Mouse (Mus musculus): ENCODE data around the gene Dcaf1. TPM values are rescaled to one million over a fixed set of nuclear protein-coding genes. Genes with fewer than 3 reads are reported as not detected.

The Dcaf1 gene
- total and polyA plus RNA-seq, 3 experiments: 40.9 to 43.9 (median 42.9) TPM

DNA sequence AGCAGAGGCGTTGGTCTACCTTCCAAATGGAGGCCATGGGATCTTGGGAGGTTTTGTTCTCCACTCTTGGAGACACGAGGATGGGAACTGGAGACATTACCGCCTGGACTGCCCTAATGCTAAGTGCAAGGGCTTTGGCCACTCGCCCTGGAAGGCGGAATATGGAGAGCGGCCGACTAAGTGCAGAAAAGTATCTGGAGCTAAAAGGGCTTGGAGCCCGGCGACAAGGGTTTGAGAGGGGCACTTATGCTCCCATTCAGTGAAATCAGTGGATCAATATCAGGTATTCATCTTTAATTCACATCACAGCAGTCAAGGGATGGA lies 70.8 kb downstream of the Dcaf1 start:
- no peaks in the 10 kb centered on the region for H3K9me3 ChIP-seq (replicated peaks; ENCODE audit: low read length)
- H3K36me3 ChIP-seq (replicated peaks in 1 of 2; ENCODE audit: control insufficient read depth in 1 of 2, insufficient read depth in 1 of 2, low read length in 1 of 2): peaks cover 25 to 30% of the 10 kb centered on the region in 2 experiments
- dilution Hi-C loops (cut with MboI; ENCODE audit: extremely low pct_ligation_motif_present, extremely low pct_unique_long_range_greater_than_20kb, low sequenced_read_pairs): no loop called here
- no peak for DNase-seq (ENCODE audit: extremely low read depth)
- H3K79me2 ChIP-seq (replicated peaks; ENCODE audit: control insufficient read depth, extremely low read depth, insufficient read depth, poor library complexity, severe bottlenecking): peaks cover 26% of the 10 kb centered on the region
- in situ Hi-C loops (cut with MboI; ENCODE audit: low pct_ligation_motif_present, low pct_unique_long_range_greater_than_20kb, low sequenced_read_pairs): loop anchor here (5.0 kb wide), 1 partner anchor 220 kb away; no protein-coding TSS in a partner anchor
- H3K27me3 ChIP-seq (replicated peaks): peaks cover 15% of the 10 kb centered on the region
- TF ChIP-seq ELF1 (IDR thresholded peaks at IDR 0.05; ENCODE audit: low read depth, low read length): no peak
- TF ChIP-seq MYC (IDR thresholded peaks at IDR 0.05; ENCODE audit: low read depth, low read length): no peak
- peak; percentile 7; the same call in 1 of the 2 replicates for TF ChIP-seq MXI1 (IDR thresholded peaks at IDR 0.05; ENCODE audit: low read depth, low read length)
- 0 out of 2 replicates have a peak, but pooled peaks have one; percentile 53 for TF ChIP-seq ZMIZ1 (IDR thresholded peaks at IDR 0.05; ENCODE audit: low read depth, low read length)
- H3K27ac ChIP-seq (ENCODE audit: insufficient read depth, low read depth): peak overlapping the region; percentile 66
- H3K4me3 ChIP-seq (replicated peaks in 1 of 3; ENCODE audit: low read depth in 2 of 3, low read length in 2 of 3, poor library complexity in 1 of 3): peak overlapping the region; percentile 72 to 97 (median 92)
- peaks cover 9 to 39% of the 10 kb centered on the region in 2 experiments for H3K4me1 ChIP-seq (ENCODE audit: control insufficient read depth in 1 of 2, insufficient read depth in 2 of 2)
- H3K9ac ChIP-seq (ENCODE audit: insufficient read depth, low read depth): peak overlapping the region; percentile 87
- peak overlapping the region; percentile 22; the same call in 1 of the 2 replicates for H3K4me2 ChIP-seq (ENCODE audit: insufficient read depth, low read depth, poor library complexity, severe bottlenecking)

DNA sequence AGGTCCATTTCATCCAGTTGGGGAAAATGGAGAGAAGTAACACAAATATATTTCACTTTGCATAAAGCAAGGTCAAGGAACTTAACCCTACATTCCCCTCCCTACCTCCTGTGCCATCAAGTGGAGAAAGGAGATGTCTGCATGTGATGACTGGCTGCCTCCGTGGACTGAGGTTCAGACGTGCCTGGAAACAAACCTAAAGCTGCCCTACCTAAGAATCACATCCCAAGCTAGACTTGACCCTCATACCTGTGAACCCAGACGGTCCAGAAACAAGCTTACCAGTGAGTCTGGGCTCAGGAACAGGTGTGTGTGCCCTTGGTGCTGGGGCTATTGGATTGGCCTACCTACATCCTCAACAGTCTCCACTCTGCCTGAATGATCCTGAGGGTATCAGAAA lies 71.7 kb downstream of the Dcaf1 start:
- TF ChIP-seq MXI1 (IDR thresholded peaks at IDR 0.05; ENCODE audit: low read depth, low read length) (no peak), EP300 (IDR thresholded peaks at IDR 0.05; ENCODE audit: low read length) (no peak), SIN3A (IDR thresholded peaks at IDR 0.05; ENCODE audit: low read length) (0 out of 2 replicates have a peak, but pooled peaks have one; percentile 42), ZKSCAN1 (IDR thresholded peaks at IDR 0.05; ENCODE audit: borderline replicate concordance, low read depth, low read length) (no peak), CTCF (conservative IDR thresholded peaks at IDR 0.05 in 1 of 2, IDR thresholded peaks at IDR 0.05 in 1 of 2; ENCODE audit: low read depth in 2 of 2, low read length in 2 of 2) (peak in 1 of 2 experiments; percentile 15; a peak in 1 of 4 replicates), SMC3 (IDR thresholded peaks at IDR 0.05; ENCODE audit: low read depth, low read length) (no peak)
- H3K4me1 ChIP-seq (ENCODE audit: control insufficient read depth in 1 of 2, insufficient read depth in 2 of 2): peaks cover 9 to 31% of the 10 kb centered on the region in 2 experiments
- H3K9ac ChIP-seq (ENCODE audit: insufficient read depth, low read depth): no peak overlapping the region; the same call in 1 of the 2 replicates
- H3K36me3 ChIP-seq (replicated peaks in 1 of 2; ENCODE audit: control insufficient read depth in 1 of 2, insufficient read depth in 1 of 2, low read length in 1 of 2): peaks cover 20 to 24% of the 10 kb centered on the region in 2 experiments
- DNase-seq (ENCODE audit: extremely low read depth): peak; percentile 36
- no peak overlapping the region for H3K4me2 ChIP-seq (ENCODE audit: insufficient read depth, low read depth, poor library complexity, severe bottlenecking)
- in situ Hi-C loops (cut with MboI; ENCODE audit: low pct_ligation_motif_present, low pct_unique_long_range_greater_than_20kb, low sequenced_read_pairs): loop anchor here (5.0 kb wide), 1 partner anchor 221 kb away; no protein-coding TSS in a partner anchor
- peak overlapping the region in 1 of 3 experiments; percentile 92 for H3K4me3 ChIP-seq (replicated peaks in 1 of 3; ENCODE audit: low read depth in 2 of 3, low read length in 2 of 3, poor library complexity in 1 of 3)
- dilution Hi-C loops (cut with MboI; ENCODE audit: extremely low pct_ligation_motif_present, extremely low pct_unique_long_range_greater_than_20kb, low sequenced_read_pairs): no loop called here
- no peak overlapping the region for H3K27ac ChIP-seq (ENCODE audit: insufficient read depth, low read depth)
- H3K27me3 ChIP-seq (replicated peaks): peaks cover 19% of the 10 kb centered on the region
- peaks cover 26% of the 10 kb centered on the region for H3K79me2 ChIP-seq (replicated peaks; ENCODE audit: control insufficient read depth, extremely low read depth, insufficient read depth, poor library complexity, severe bottlenecking)
- H3K9me3 ChIP-seq (replicated peaks; ENCODE audit: low read length): no peaks in the 10 kb centered on the region

DNA sequence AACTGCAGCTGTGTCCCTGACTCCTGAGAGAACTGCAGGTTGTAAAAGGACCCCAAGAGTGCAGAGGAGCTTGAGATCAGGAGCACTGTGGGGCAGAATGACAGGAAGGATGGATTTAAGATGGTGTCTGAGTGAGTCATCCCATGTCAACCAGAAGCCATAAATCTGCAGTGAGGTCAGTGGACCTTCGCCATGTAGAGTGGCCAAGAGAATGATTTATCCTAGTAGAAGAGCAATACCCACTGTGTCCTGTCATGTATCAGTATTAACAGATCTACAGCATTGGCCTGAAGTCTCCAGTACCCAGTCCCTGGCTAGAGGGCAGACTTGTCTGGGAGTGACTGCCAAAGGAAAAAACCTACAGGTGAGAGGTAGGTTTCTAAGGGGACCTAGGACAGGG lies 77.2 kb downstream of the Dcaf1 start:
- no peak overlapping the region for H3K4me2 ChIP-seq (ENCODE audit: insufficient read depth, low read depth, poor library complexity, severe bottlenecking)
- no peak for TF ChIP-seq SIN3A (IDR thresholded peaks at IDR 0.05; ENCODE audit: low read length)
- TF ChIP-seq IRF4 (IDR thresholded peaks at IDR 0.05; ENCODE audit: low read depth, low read length): no peak
- TF ChIP-seq ZC3H11A (IDR thresholded peaks at IDR 0.05; ENCODE audit: low read depth, low read length): no peak
- TF ChIP-seq RCOR1 (conservative IDR thresholded peaks at IDR 0.05; ENCODE audit: low read depth, low read length): no peak
- no peak for TF ChIP-seq POLR2AphosphoS2 (IDR thresholded peaks at IDR 0.05; ENCODE audit: low read depth, low read length)
- TF ChIP-seq GABPA (IDR thresholded peaks at IDR 0.05; ENCODE audit: insufficient replicate concordance, low read depth, low read length): no peak
- TF ChIP-seq NELFE (IDR thresholded peaks at IDR 0.05; ENCODE audit: low read depth, low read length): no peak
- no peak for TF ChIP-seq E2F4 (IDR thresholded peaks at IDR 0.05; ENCODE audit: insufficient replicate concordance, low read depth, low read length)
- no peak for TF ChIP-seq BHLHE40 (IDR thresholded peaks at IDR 0.05; ENCODE audit: low read depth, low read length)
- TF ChIP-seq CHD1 (IDR thresholded peaks at IDR 0.05; ENCODE audit: low read depth, low read length): no peak
- no peak for TF ChIP-seq TCF12 (IDR thresholded peaks at IDR 0.05; ENCODE audit: low read depth, low read length)
- no peak for TF ChIP-seq MAZ (IDR thresholded peaks at IDR 0.05; ENCODE audit: low read depth, low read length)
- no peaks in the 10 kb centered on the region for H3K36me3 ChIP-seq (replicated peaks in 1 of 2; ENCODE audit: control insufficient read depth in 1 of 2, insufficient read depth in 1 of 2, low read length in 1 of 2)
- dilution Hi-C loops (cut with MboI; ENCODE audit: extremely low pct_ligation_motif_present, extremely low pct_unique_long_range_greater_than_20kb, low sequenced_read_pairs): no loop called here
- no peak for DNase-seq (ENCODE audit: extremely low read depth)
- H3K79me2 ChIP-seq (replicated peaks; ENCODE audit: control insufficient read depth, extremely low read depth, insufficient read depth, poor library complexity, severe bottlenecking): no peaks in the 10 kb centered on the region
- peaks cover 64% of the 10 kb centered on the region for H3K27me3 ChIP-seq (replicated peaks)
- no peak overlapping the region for H3K9ac ChIP-seq (ENCODE audit: insufficient read depth, low read depth)
- in situ Hi-C loops (cut with MboI; ENCODE audit: low pct_ligation_motif_present, low pct_unique_long_range_greater_than_20kb, low sequenced_read_pairs): no loop called here
- H3K4me1 ChIP-seq (ENCODE audit: control insufficient read depth in 1 of 2, insufficient read depth in 2 of 2): 0 out of 4 replicates have a peak, but pooled peaks cover 0 to 2% of the 10 kb centered on the region in 2 experiments
- no peak overlapping the region for H3K27ac ChIP-seq (ENCODE audit: insufficient read depth, low read depth)
- no peaks in the 10 kb centered on the region for H3K9me3 ChIP-seq (replicated peaks; ENCODE audit: low read length)
- no peak overlapping the region for H3K4me3 ChIP-seq (replicated peaks in 1 of 3; ENCODE audit: low read depth in 2 of 3, low read length in 2 of 3, poor library complexity in 1 of 3)
